Mouse (Mus musculus) stomach, postnatal 0 days (tissue): Measurements from ENCODE around the gene Cnot2. TPM values are rescaled to one million over a fixed set of nuclear protein-coding genes. Genes with fewer than 3 reads are reported as not detected.

Experiments
- ATAC-seq: fragments of 200-750 bp; cut with Nextera tagmentation; 2 replicates; pipeline ENCODE4 v1.8.0; 2017; ENCODE audit not compliant: low FRiP score, low TSS enrichment
- DNase-seq: peaks from one replicate; pipeline ENCODE4 v3.0.0-alpha.2; 2016; ENCODE audit warnings: low spot score
- H3K27ac ChIP-seq: fragments of 300-500 bp; sonication (generic); replicated peaks from 2 replicates; pipeline ENCODE4 v1.5.1; 2014; ENCODE audit warnings: mild to moderate bottlenecking, control low read depth
- H3K27me3 ChIP-seq: fragments of 300-500 bp; sonication (generic); 2 replicates; pipeline ENCODE4 v1.6.1; 2014; ENCODE audit warnings: low read length; ENCODE audit not compliant: control insufficient read depth, insufficient read depth
- H3K36me3 ChIP-seq: fragments of 300-500 bp; sonication (generic); 2 replicates; pipeline ENCODE4 v1.6.1; 2014; ENCODE audit warnings: low read length, mixed read lengths; ENCODE audit not compliant: control insufficient read depth, insufficient read depth
- H3K4me1 ChIP-seq: fragments of 300-500 bp; sonication (generic); replicated peaks from 2 replicates; pipeline ENCODE4 v1.6.1; 2014; ENCODE audit warnings: antibody characterized with exemption; ENCODE audit not compliant: control insufficient read depth, insufficient read depth
- H3K4me2 ChIP-seq: fragments of 300-500 bp; sonication (generic); replicated peaks from 2 replicates; pipeline ENCODE4 v1.6.1; 2014; ENCODE audit warnings: low read depth, mild to moderate bottlenecking, control low read depth, moderate library complexity
- H3K4me3 ChIP-seq: fragments of 300-500 bp; sonication (generic); 2 replicates; pipeline ENCODE4 v1.5.1; 2014; ENCODE audit warnings: low read depth, low read length, control low read depth
- H3K9ac ChIP-seq: fragments of 300-500 bp; sonication (generic); 2 replicates; pipeline ENCODE4 v1.6.1; 2014; ENCODE audit warnings: mild to moderate bottlenecking, low read length, control low read depth, mixed read lengths
- H3K9me3 ChIP-seq: fragments of 300-500 bp; sonication (generic); 2 replicates; pipeline ENCODE4 v1.6.1; 2016; ENCODE audit warnings: low read length; ENCODE audit not compliant: control insufficient read depth
- CTCF ChIP-seq: IDR thresholded peaks from 2 replicates; pipeline ENCODE4 v1.5.1; 2016; ENCODE audit warnings: antibody characterized with exemption, low read depth, mild to moderate bottlenecking, moderate library complexity
- EP300 ChIP-seq: optimal IDR thresholded peaks from 2 replicates; pipeline ENCODE3; 2016; ENCODE audit warnings: antibody characterized with exemption
- WGBS: fragments of 180-500 bp; shearing (Covaris S2); extraction: QIAGEN DNeasy Blood & Tissue Kit; methylation state at CpG from one replicate; pipeline ENCODE4 v1.1.7; 2014; 5-methylcytosine and 5-hydroxymethylcytosine counted together
- microRNA-seq: library from miRNA; unstranded; fragments of <30 nt; microRNA quantifications from one replicate; pipeline ENCODE4, GENCODE M21; 2016
- polyA plus RNA-seq: library from polyadenylated mRNA; unstranded; fragments of >200 nt; fragmentation: Nextera tagmentation; extraction: Ambion mirVana; gene quantifications from 2 replicates; pipeline ENCODE4 v1.2.1, GENCODE M21; 2015

The Cnot2 gene
- polyA plus RNA-seq, 1 experiment from 2014 or later, result 38.0 TPM

- TF ChIP-seq EP300 (no peak), CTCF (0 out of 2 replicates have a peak, but pooled peaks have one; percentile 7)
- Histone ChIP-seq H3K4me3 (no peak overlapping the region), H3K4me1 (no peaks in the 10 kb centered on the region), H3K36me3 (no peaks in the 10 kb centered on the region), H3K4me2 (no peak overlapping the region), H3K27me3 (no peaks in the 10 kb centered on the region), H3K9ac (no peak overlapping the region), H3K27ac (no peak overlapping the region), H3K9me3 (no peaks in the 10 kb centered on the region)
- ATAC-seq (no peak), DNase-seq (no peak)
- WGBS, result 93% methylated on average over 10 of the region's 10 CpGs
Measured at GRCm38 (mm10) chr10:116444371-116444770, 136.9 kb downstream of the Cnot2 start.

GRCm38 (mm10) chr10:116440946-116441345 lies 140.4 kb downstream of the Cnot2 start:
- H3K27me3 ChIP-seq, result no peaks in the 10 kb centered on the region
- H3K4me3 ChIP-seq, result no peak overlapping the region
- no peak overlapping the region for H3K4me2 ChIP-seq
- no peaks in the 10 kb centered on the region for H3K4me1 ChIP-seq
- no peaks in the 10 kb centered on the region for H3K9me3 ChIP-seq
- no peaks in the 10 kb centered on the region for H3K36me3 ChIP-seq
- 96% methylated on average over 7 of the region's 7 CpGs for WGBS
- DNase-seq (no peak), ATAC-seq (no peak)
- no peak for TF ChIP-seq CTCF
- TF ChIP-seq EP300, result no peak
- no peak overlapping the region for H3K9ac ChIP-seq
- no peak overlapping the region for H3K27ac ChIP-seq

GRCm38 (mm10) chr10:116440088-116440487 lies 141.2 kb downstream of the Cnot2 start:
- Histone ChIP-seq H3K4me2 (no peak overlapping the region), H3K36me3 (no peaks in the 10 kb centered on the region), H3K9ac (no peak overlapping the region), H3K4me3 (no peak overlapping the region), H3K27me3 (no peaks in the 10 kb centered on the region), H3K4me1 (no peaks in the 10 kb centered on the region), H3K27ac (no peak overlapping the region), H3K9me3 (no peaks in the 10 kb centered on the region)
- no peak for DNase-seq
- 86% methylated on average over 10 of the region's 10 CpGs for WGBS
- no peak for TF ChIP-seq EP300
- no peak for TF ChIP-seq CTCF
- ATAC-seq, result no peak

- no peak overlapping the region for H3K27ac ChIP-seq
- H3K9ac ChIP-seq, result no peak overlapping the region
- H3K4me1 ChIP-seq, result no peaks in the 10 kb centered on the region
- WGBS, result 67% methylated on average over 12 of the region's 12 CpGs
- TF ChIP-seq CTCF, result no peak
- TF ChIP-seq EP300, result no peak
- no peaks in the 10 kb centered on the region for H3K36me3 ChIP-seq
- no peaks in the 10 kb centered on the region for H3K9me3 ChIP-seq
- no peak overlapping the region for H3K4me3 ChIP-seq
- ATAC-seq, result no peak
- no peak overlapping the region for H3K4me2 ChIP-seq
- DNase-seq, result no peak
- H3K27me3 ChIP-seq, result no peaks in the 10 kb centered on the region
Measured at GRCm38 (mm10) chr10:116435455-116435854, 145.9 kb downstream of the Cnot2 start.

Small RNA genes lying within 50 kb of the gene (microRNA-seq; reads per million reads assigned to microRNA genes)
- not detected for gene Gm25190

Other genes starting within 250 kb of the Cnot2 start
- 1.8 and 2.6 TPM in 2 replicates for gene Kcnmb4, start 107.6 kb downstream of the Cnot2 start, polyA plus RNA-seq